Mouse (Mus musculus) E14TG2a.4 (cell line): Measurements from ENCODE around the gene Lasp1.

Source experiments
- CTCF ChIP-seq: conservative IDR thresholded peaks from 2 replicates; pipeline ENCODE4 v1.5.1; 2014; ENCODE audit warnings: low read length
- NANOG ChIP-seq: IDR thresholded peaks from 2 replicates; pipeline ENCODE4 v1.6.1; 2014; ENCODE audit warnings: borderline replicate concordance, low read length, mixed read lengths
- POU5F1 ChIP-seq: IDR thresholded peaks from 2 replicates; pipeline ENCODE4 v1.6.1; 2014; ENCODE audit warnings: low read length, borderline replicate concordance

- TF ChIP-seq CTCF, result no peak
- no peak for TF ChIP-seq NANOG
- TF ChIP-seq POU5F1, result no peak
These were observed 66.6 kb downstream of the Lasp1 start for GRCm38 (mm10) chr11:97865421-97865820.
